Mouse (Mus musculus): ENCODE measurements at regions not wholly inside any gene's neighbourhood (a gene's known extent, or its start where the extent isn't known, plus 50 kb on each side); places are given as distances from the start of the nearest gene placed in this dataset.
A peak's percentile ranks its signal among the peaks of the same experiment; 100 is the strongest.

DNA sequence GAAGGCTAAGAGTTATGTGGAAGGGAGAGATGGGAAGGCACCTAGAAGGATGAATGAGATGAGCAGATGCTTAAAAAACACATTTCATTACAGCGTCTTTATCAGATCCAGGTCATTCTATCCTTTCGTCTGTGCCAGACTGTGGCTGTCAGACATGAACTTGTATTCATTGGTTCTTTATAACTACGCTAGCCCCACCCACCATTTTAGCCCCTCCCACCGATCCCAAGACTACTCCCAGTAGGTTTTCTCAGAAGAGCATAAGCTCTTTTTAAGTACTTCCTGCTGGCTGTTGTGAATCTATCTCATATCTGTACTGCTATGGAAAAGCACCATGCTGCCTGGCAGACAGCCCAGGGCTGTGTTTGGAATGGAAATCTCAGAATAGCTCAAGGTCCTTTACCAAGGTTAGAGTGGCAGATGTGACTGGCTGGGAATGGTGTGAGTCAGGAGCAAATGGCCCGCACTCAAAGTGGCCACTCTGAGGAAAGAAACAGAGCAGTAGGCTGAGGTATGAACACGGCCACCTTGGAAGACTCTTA is 121.1 kb upstream of the Gls start:
- H3K27me3 ChIP-seq (replicated peaks): no peaks in the 10 kb centered on the region
- H3K9me3 ChIP-seq: no peaks in the 10 kb centered on the region
- no peak overlapping the region for H3K4me3 ChIP-seq (replicated peaks)
- 0 out of 2 replicates have a peak, but pooled peaks cover 3% of the 10 kb centered on the region for H3K4me1 ChIP-seq
- TF ChIP-seq GATA1 (IDR thresholded peaks at IDR 0.05; ENCODE audit: borderline replicate concordance, low read length): no peak
- TF ChIP-seq FLI1 (IDR thresholded peaks at IDR 0.05; ENCODE audit: low read length): no peak
- H3K36me3 ChIP-seq (replicated peaks; ENCODE audit: low read length): no peaks in the 10 kb centered on the region

DNA sequence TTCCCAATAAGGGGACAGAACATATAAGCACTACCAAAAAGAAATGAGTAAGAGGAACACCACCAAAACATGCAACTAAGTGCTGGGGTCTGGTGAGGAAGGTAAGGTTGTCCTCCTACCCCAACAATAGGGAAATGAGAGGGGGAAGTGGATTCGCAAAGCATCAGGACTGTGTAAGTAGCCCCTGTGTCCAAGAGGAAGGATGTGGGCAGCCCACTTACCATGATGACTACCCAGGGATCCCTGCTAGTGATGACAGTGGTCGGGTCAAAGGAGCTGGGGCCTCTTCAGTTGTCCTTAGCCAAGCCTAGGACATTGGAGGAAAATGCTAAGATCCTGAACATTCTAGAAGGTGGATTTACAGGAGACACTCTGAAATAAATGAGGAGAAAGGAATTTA is 109.1 kb upstream of the Gls start:
- Histone ChIP-seq H3K9me3 (no peaks in the 10 kb centered on the region), H3K4me1 (peaks cover 11% of the 10 kb centered on the region), H3K36me3 (replicated peaks; ENCODE audit: low read length) (no peaks in the 10 kb centered on the region), H3K4me3 (replicated peaks) (no peak overlapping the region), H3K27me3 (replicated peaks) (peaks cover 7% of the 10 kb centered on the region)
- TF ChIP-seq FLI1 (IDR thresholded peaks at IDR 0.05; ENCODE audit: low read length) (no peak), GATA1 (IDR thresholded peaks at IDR 0.05; ENCODE audit: borderline replicate concordance, low read length) (no peak)

DNA sequence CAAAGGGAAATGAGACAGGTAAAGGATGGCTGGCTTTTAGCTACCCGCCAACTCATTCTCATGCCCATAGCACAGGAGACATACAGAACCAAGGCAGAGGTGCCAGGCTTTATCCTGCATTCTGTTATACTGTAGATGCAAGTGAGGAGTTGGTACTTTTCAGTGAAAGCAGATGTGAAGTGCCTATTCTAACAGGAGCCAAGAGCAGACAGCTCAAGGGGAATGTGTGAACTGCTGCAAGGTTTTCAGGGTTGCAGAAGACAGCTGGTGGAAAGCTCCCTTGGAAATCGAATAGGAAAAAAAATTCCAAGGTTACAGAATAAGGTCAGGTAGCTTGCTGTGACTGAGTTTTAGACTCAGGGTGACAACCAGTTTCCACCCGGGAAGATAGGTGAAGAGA is 105.7 kb upstream of the Gls start:
- no peak overlapping the region for H3K4me3 ChIP-seq (replicated peaks)
- H3K36me3 ChIP-seq (replicated peaks; ENCODE audit: low read length): no peaks in the 10 kb centered on the region
- H3K27me3 ChIP-seq (replicated peaks): peaks cover 11% of the 10 kb centered on the region
- TF ChIP-seq GATA1 (IDR thresholded peaks at IDR 0.05; ENCODE audit: borderline replicate concordance, low read length) (no peak), FLI1 (IDR thresholded peaks at IDR 0.05; ENCODE audit: low read length) (no peak)
- no peaks in the 10 kb centered on the region for H3K9me3 ChIP-seq
- peaks cover 11% of the 10 kb centered on the region for H3K4me1 ChIP-seq

DNA sequence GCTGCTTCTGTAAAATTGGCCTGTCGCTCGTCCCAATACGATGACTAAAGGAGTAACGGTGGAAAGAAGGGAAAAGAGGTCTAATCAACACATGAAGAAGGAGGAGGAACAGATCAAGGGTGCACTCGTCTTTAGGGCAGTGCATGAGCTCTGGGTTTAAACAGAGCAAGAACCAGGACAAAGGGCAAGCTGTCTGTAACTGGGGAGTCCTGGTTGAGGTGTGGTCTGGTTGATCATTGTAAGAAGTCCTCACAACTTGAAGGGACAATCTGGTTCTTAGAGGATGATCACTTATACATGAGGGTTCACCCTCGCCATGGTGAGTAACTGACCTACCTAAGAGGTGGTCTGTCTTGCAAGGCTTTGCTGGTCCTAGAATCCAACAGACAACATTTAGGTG is 105.2 kb upstream of the Gls start:
- Histone ChIP-seq H3K4me1 (peaks cover 11% of the 10 kb centered on the region), H3K9me3 (no peaks in the 10 kb centered on the region), H3K36me3 (replicated peaks; ENCODE audit: low read length) (no peaks in the 10 kb centered on the region), H3K27me3 (replicated peaks) (peaks cover 11% of the 10 kb centered on the region), H3K4me3 (replicated peaks) (no peak overlapping the region)
- TF ChIP-seq GATA1 (IDR thresholded peaks at IDR 0.05; ENCODE audit: borderline replicate concordance, low read length) (no peak), FLI1 (IDR thresholded peaks at IDR 0.05; ENCODE audit: low read length) (no peak)

DNA sequence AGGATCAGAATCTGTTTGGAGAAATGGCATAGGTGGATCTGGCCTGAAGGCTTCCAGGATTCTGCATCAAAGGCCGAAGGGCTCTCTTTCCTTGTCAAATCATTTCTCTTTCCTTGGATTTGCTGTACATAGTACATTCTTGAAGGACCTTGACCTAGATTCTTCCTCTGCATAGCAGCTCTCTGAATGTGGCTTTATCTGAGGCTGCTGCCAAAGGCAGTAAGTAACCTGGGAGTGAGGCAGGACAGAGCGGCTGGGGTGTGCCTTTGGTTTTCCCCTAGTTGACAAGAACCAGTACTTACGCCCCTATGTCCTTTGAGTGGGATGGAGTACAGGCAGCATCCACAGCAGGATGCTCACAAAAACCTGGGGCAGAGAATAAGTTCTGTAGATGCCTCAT is 103.7 kb upstream of the Gls start:
- Histone ChIP-seq H3K4me3 (replicated peaks) (no peak overlapping the region), H3K36me3 (replicated peaks; ENCODE audit: low read length) (no peaks in the 10 kb centered on the region), H3K4me1 (peaks cover 7% of the 10 kb centered on the region), H3K9me3 (no peaks in the 10 kb centered on the region), H3K27me3 (replicated peaks) (peaks cover 10% of the 10 kb centered on the region)
- TF ChIP-seq FLI1 (IDR thresholded peaks at IDR 0.05; ENCODE audit: low read length): no peak
- no peak for TF ChIP-seq GATA1 (IDR thresholded peaks at IDR 0.05; ENCODE audit: borderline replicate concordance, low read length)

DNA sequence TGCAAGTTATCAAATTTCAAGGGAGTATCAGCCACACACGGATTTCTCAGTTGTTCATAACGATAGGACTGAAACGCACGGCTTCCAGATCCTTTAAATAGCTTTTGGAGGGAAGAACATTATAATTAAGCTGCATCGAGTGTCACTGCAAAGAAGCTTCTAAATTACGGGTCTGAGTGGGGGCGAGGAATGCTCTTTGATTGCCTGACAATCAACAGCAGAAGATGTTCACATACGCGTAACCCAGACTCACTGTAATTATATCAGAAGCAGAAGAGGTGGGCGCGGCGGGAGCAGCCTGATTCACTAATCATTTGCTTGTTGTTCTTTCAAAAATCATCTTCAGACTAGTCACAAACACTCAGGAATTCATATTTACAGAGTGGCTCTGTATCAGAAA is 99.0 kb upstream of the Gls start:
- Histone ChIP-seq H3K36me3 (replicated peaks; ENCODE audit: low read length) (no peaks in the 10 kb centered on the region), H3K27me3 (replicated peaks) (peaks cover 4% of the 10 kb centered on the region), H3K4me3 (replicated peaks) (no peak overlapping the region), H3K4me1 (peaks cover 14% of the 10 kb centered on the region), H3K9me3 (no peaks in the 10 kb centered on the region)
- TF ChIP-seq GATA1 (IDR thresholded peaks at IDR 0.05; ENCODE audit: borderline replicate concordance, low read length) (no peak), FLI1 (IDR thresholded peaks at IDR 0.05; ENCODE audit: low read length) (no peak)

DNA sequence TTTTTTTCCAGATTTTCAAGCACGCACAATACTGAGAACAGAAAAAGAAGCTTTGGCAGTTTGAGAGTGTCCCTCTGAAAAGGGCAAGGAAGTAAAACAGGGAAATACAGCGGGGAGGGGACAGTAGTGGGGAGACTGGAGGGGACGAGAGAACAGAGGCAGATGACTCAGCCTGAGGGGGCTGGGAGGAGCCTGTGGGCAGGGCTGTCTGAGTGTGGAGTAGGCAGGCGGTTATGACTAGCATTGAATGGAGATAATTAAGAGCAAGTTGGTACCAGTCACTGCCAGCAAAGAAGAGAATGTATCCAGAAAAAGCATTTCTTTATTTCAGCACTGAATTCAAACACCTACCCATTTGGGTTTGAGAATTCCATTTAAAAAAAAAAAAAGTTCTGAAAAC is 98.4 kb upstream of the Gls start:
- TF ChIP-seq FLI1 (IDR thresholded peaks at IDR 0.05; ENCODE audit: low read length): no peak
- no peak for TF ChIP-seq GATA1 (IDR thresholded peaks at IDR 0.05; ENCODE audit: borderline replicate concordance, low read length)
- peaks cover 14% of the 10 kb centered on the region for H3K4me1 ChIP-seq
- peak overlapping the region; percentile 56 for H3K4me3 ChIP-seq (replicated peaks)
- H3K27me3 ChIP-seq (replicated peaks): no peaks in the 10 kb centered on the region
- no peaks in the 10 kb centered on the region for H3K36me3 ChIP-seq (replicated peaks; ENCODE audit: low read length)
- H3K9me3 ChIP-seq: no peaks in the 10 kb centered on the region

DNA sequence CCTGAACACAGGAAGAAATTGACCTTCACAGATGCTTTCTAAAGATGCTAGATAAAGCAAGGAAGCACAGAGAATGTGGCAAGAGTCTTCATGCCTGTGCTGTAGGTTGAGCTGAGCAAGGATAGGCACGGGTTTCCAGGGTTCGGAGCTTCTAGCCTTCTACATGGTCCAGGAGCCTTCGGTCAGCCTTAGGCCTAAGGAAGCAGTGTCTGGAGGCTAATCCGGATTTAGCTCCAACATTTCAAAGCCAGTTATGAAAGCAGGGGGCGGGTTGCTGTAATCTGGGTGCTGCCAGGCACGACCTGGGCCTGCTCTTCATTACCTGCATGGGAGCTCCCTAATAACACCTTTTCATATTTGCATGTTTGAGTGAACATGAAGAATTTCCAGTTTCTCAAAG is 97.5 kb upstream of the Gls start:
- H3K9me3 ChIP-seq: no peaks in the 10 kb centered on the region
- H3K36me3 ChIP-seq (replicated peaks; ENCODE audit: low read length): no peaks in the 10 kb centered on the region
- TF ChIP-seq FLI1 (IDR thresholded peaks at IDR 0.05; ENCODE audit: low read length): no peak
- no peak for TF ChIP-seq GATA1 (IDR thresholded peaks at IDR 0.05; ENCODE audit: borderline replicate concordance, low read length)
- peaks cover 14% of the 10 kb centered on the region for H3K4me1 ChIP-seq
- no peak overlapping the region for H3K4me3 ChIP-seq (replicated peaks)
- H3K27me3 ChIP-seq (replicated peaks): no peaks in the 10 kb centered on the region

DNA sequence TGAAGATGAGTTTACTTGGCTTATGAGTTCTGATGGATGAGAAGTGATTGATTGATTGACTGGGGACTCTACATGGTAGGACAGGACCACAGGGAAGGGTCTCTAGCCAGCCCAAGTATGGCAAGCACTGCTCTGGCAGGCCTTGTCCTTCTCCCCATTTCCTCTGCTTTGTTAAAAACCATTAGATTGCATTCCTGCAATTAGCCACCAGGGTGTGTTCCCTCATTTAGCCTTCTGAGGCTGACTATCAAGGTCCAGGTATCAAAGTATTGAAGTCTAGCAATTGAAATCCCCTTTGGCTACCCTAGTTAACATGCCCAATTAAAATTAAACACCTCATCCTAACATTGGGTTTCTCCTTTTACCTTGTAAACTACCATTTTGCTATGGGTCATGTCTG is 95.5 kb upstream of the Gls start:
- TF ChIP-seq GATA1 (IDR thresholded peaks at IDR 0.05; ENCODE audit: borderline replicate concordance, low read length) (no peak), FLI1 (IDR thresholded peaks at IDR 0.05; ENCODE audit: low read length) (no peak)
- Histone ChIP-seq H3K36me3 (replicated peaks; ENCODE audit: low read length) (no peaks in the 10 kb centered on the region), H3K4me3 (replicated peaks) (no peak overlapping the region), H3K27me3 (replicated peaks) (no peaks in the 10 kb centered on the region), H3K4me1 (peaks cover 14% of the 10 kb centered on the region), H3K9me3 (no peaks in the 10 kb centered on the region)

DNA sequence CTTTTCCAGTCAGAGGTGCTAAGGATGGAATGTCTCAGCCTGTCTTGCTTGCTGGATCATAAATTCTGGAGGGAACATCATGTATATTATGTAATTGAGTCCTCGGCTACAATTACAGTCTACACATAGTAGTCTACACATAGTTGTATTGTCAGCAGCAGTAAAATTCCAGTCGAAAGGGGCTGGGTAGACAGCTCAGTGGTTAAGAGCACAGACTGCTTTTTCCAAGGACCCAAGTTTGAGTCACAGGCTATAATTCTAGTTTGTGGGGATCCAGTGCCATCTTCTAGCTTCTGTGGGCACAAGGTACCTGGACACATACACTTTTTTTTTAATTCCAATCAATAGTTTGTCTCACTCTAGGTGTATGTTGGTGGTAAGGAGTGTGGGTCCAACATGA is 91.3 kb upstream of the Gls start:
- no peak for TF ChIP-seq GATA1 (IDR thresholded peaks at IDR 0.05; ENCODE audit: borderline replicate concordance, low read length)
- no peak for TF ChIP-seq FLI1 (IDR thresholded peaks at IDR 0.05; ENCODE audit: low read length)
- Histone ChIP-seq H3K4me3 (replicated peaks) (no peak overlapping the region), H3K4me1 (no peaks in the 10 kb centered on the region), H3K27me3 (replicated peaks) (no peaks in the 10 kb centered on the region), H3K9me3 (peaks cover 4% of the 10 kb centered on the region), H3K36me3 (replicated peaks; ENCODE audit: low read length) (no peaks in the 10 kb centered on the region)
